Mouse (Mus musculus): ENCODE measurements around the gene Txnrd2. TPM values are rescaled to one million over a fixed set of nuclear protein-coding genes. Genes with fewer than 3 reads are reported as not detected.
A peak's percentile ranks its signal among the peaks of the same experiment; 100 is the strongest.

Gene Txnrd2
- polyA plus RNA-seq, 1 experiment: 21.3 TPM

- no peaks in the 10 kb centered on the region for H3K27me3 ChIP-seq (ENCODE audit: control insufficient read depth, insufficient read depth, insufficient read length)
Observed at GRCm38 (mm10) chr16:18458661-18459060, 32.5 kb downstream of the Txnrd2 start.

GRCm38 (mm10) chr16:18459335-18459954 lies 33.3 kb downstream of the Txnrd2 start:
- Histone ChIP-seq H3K27me3 (ENCODE audit: control insufficient read depth, insufficient read depth, insufficient read length) (no peaks in the 10 kb centered on the region), H3K4me2 (ENCODE audit: low read depth) (peak overlapping the region; percentile 92), H3K4me3 (no peak overlapping the region), H3K36me3 (ENCODE audit: control insufficient read depth, insufficient read depth) (no peaks in the 10 kb centered on the region), H3K79me2 (ENCODE audit: control insufficient read depth, insufficient read depth) (no peaks in the 10 kb centered on the region), H3ac (ENCODE audit: control insufficient read depth, insufficient read length) (no peak overlapping the region)
- no peak for TF ChIP-seq POLR2A (IDR thresholded peaks at IDR 0.05; ENCODE audit: insufficient read length, low read depth)
- TF ChIP-seq MYOD1 (IDR thresholded peaks at IDR 0.05; ENCODE audit: control insufficient read depth in 1 of 3, insufficient read length in 2 of 3, low read depth in 2 of 3): peak in 1 of 3 experiments; percentile 24

More at GRCm38 (mm10) chr16:18458661-18459060, 32.5 kb downstream of the Txnrd2 start:
- no peak overlapping the region for H3ac ChIP-seq (ENCODE audit: control insufficient read depth, insufficient read length)
- TF ChIP-seq SRF (IDR thresholded peaks at IDR 0.05; ENCODE audit: control insufficient read depth, insufficient read length, low read depth) (no peak), USF1 (IDR thresholded peaks at IDR 0.05; ENCODE audit: low read depth) (no peak), TCF12 (IDR thresholded peaks at IDR 0.05; ENCODE audit: insufficient read depth, poor library complexity, severe bottlenecking) (no peak), MAX (IDR thresholded peaks at IDR 0.05; ENCODE audit: low read depth) (no peak), POLR2AphosphoS2 (IDR thresholded peaks at IDR 0.05; ENCODE audit: insufficient read length, low read depth) (no peak), E2F4 (IDR thresholded peaks at IDR 0.05; ENCODE audit: insufficient read depth) (no peak), REST (IDR thresholded peaks at IDR 0.05; ENCODE audit: insufficient read depth, insufficient read length) (no peak), CEBPB (IDR thresholded peaks at IDR 0.05; ENCODE audit: insufficient read depth, poor library complexity, severe bottlenecking) (no peak), POLR2A (IDR thresholded peaks at IDR 0.05; ENCODE audit: insufficient read length, low read depth) (no peak), MYOG (IDR thresholded peaks at IDR 0.05; ENCODE audit: control insufficient read depth in 1 of 3, insufficient read depth in 1 of 3, insufficient read length in 2 of 3, low read depth in 2 of 3) (no peak), MYOD1 (IDR thresholded peaks at IDR 0.05; ENCODE audit: control insufficient read depth in 1 of 3, insufficient read length in 2 of 3, low read depth in 2 of 3) (no peak), TCF3 (IDR thresholded peaks at IDR 0.05; ENCODE audit: insufficient read length, low read depth) (no peak)
- no peaks in the 10 kb centered on the region for H3K79me2 ChIP-seq (ENCODE audit: control insufficient read depth, insufficient read depth)
- H3K4me2 ChIP-seq (ENCODE audit: low read depth): peak overlapping the region; percentile 92
- H3K4me3 ChIP-seq: no peak overlapping the region
- H3K36me3 ChIP-seq (ENCODE audit: control insufficient read depth, insufficient read depth): no peaks in the 10 kb centered on the region

GRCm38 (mm10) chr16:18459955-18460370 lies 33.8 kb downstream of the Txnrd2 start:
- peak overlapping the region; percentile 92 for H3K4me2 ChIP-seq (ENCODE audit: low read depth)
- H3K27me3 ChIP-seq (ENCODE audit: control insufficient read depth, insufficient read depth, insufficient read length): no peaks in the 10 kb centered on the region
- H3K36me3 ChIP-seq (ENCODE audit: control insufficient read depth, insufficient read depth): no peaks in the 10 kb centered on the region
- TF ChIP-seq MYOG (IDR thresholded peaks at IDR 0.05; ENCODE audit: control insufficient read depth in 1 of 3, insufficient read depth in 1 of 3, insufficient read length in 2 of 3, low read depth in 2 of 3) (peak in 1 of 3 experiments; percentile 22), POLR2AphosphoS2 (IDR thresholded peaks at IDR 0.05; ENCODE audit: insufficient read length, low read depth) (no peak), TCF12 (IDR thresholded peaks at IDR 0.05; ENCODE audit: insufficient read depth, poor library complexity, severe bottlenecking) (peak; percentile 6)
- no peak overlapping the region for H3K4me3 ChIP-seq
- no peaks in the 10 kb centered on the region for H3K79me2 ChIP-seq (ENCODE audit: control insufficient read depth, insufficient read depth)
- no peak overlapping the region for H3ac ChIP-seq (ENCODE audit: control insufficient read depth, insufficient read length)

GRCm38 (mm10) chr16:18460826-18461225 lies 34.6 kb downstream of the Txnrd2 start:
- Histone ChIP-seq H3K4me3 (no peak overlapping the region), H3K4me2 (ENCODE audit: low read depth) (no peak overlapping the region), H3ac (ENCODE audit: control insufficient read depth, insufficient read length) (no peak overlapping the region), H3K36me3 (ENCODE audit: control insufficient read depth, insufficient read depth) (no peaks in the 10 kb centered on the region), H3K27me3 (ENCODE audit: control insufficient read depth, insufficient read depth, insufficient read length) (no peaks in the 10 kb centered on the region), H3K79me2 (ENCODE audit: control insufficient read depth, insufficient read depth) (no peaks in the 10 kb centered on the region)
- TF ChIP-seq MYOG (IDR thresholded peaks at IDR 0.05; ENCODE audit: control insufficient read depth in 1 of 3, insufficient read depth in 1 of 3, insufficient read length in 2 of 3, low read depth in 2 of 3) (no peak), MYOD1 (IDR thresholded peaks at IDR 0.05; ENCODE audit: control insufficient read depth in 1 of 3, insufficient read length in 2 of 3, low read depth in 2 of 3) (no peak), MAX (IDR thresholded peaks at IDR 0.05; ENCODE audit: low read depth) (no peak), TCF3 (IDR thresholded peaks at IDR 0.05; ENCODE audit: insufficient read length, low read depth) (no peak), TCF12 (IDR thresholded peaks at IDR 0.05; ENCODE audit: insufficient read depth, poor library complexity, severe bottlenecking) (no peak), CEBPB (IDR thresholded peaks at IDR 0.05; ENCODE audit: insufficient read depth, poor library complexity, severe bottlenecking) (no peak), POLR2AphosphoS2 (IDR thresholded peaks at IDR 0.05; ENCODE audit: insufficient read length, low read depth) (no peak), SRF (IDR thresholded peaks at IDR 0.05; ENCODE audit: control insufficient read depth, insufficient read length, low read depth) (no peak), REST (IDR thresholded peaks at IDR 0.05; ENCODE audit: insufficient read depth, insufficient read length) (no peak), USF1 (IDR thresholded peaks at IDR 0.05; ENCODE audit: low read depth) (no peak), E2F4 (IDR thresholded peaks at IDR 0.05; ENCODE audit: insufficient read depth) (no peak), POLR2A (IDR thresholded peaks at IDR 0.05; ENCODE audit: insufficient read length, low read depth) (no peak)

- H3K79me2 ChIP-seq (ENCODE audit: control insufficient read depth, insufficient read depth): no peaks in the 10 kb centered on the region
- no peaks in the 10 kb centered on the region for H3K36me3 ChIP-seq (ENCODE audit: control insufficient read depth, insufficient read depth)
- no peak overlapping the region for H3K4me2 ChIP-seq (ENCODE audit: low read depth)
- H3ac ChIP-seq (ENCODE audit: control insufficient read depth, insufficient read length): no peak overlapping the region
- H3K4me3 ChIP-seq: no peak overlapping the region
- H3K27me3 ChIP-seq (ENCODE audit: control insufficient read depth, insufficient read depth, insufficient read length): no peaks in the 10 kb centered on the region
- TF ChIP-seq TCF3 (IDR thresholded peaks at IDR 0.05; ENCODE audit: insufficient read length, low read depth) (no peak), POLR2AphosphoS2 (IDR thresholded peaks at IDR 0.05; ENCODE audit: insufficient read length, low read depth) (no peak), REST (IDR thresholded peaks at IDR 0.05; ENCODE audit: insufficient read depth, insufficient read length) (no peak), MAX (IDR thresholded peaks at IDR 0.05; ENCODE audit: low read depth) (no peak), TCF12 (IDR thresholded peaks at IDR 0.05; ENCODE audit: insufficient read depth, poor library complexity, severe bottlenecking) (no peak), E2F4 (IDR thresholded peaks at IDR 0.05; ENCODE audit: insufficient read depth) (no peak), CEBPB (IDR thresholded peaks at IDR 0.05; ENCODE audit: insufficient read depth, poor library complexity, severe bottlenecking) (no peak), SRF (IDR thresholded peaks at IDR 0.05; ENCODE audit: control insufficient read depth, insufficient read length, low read depth) (no peak), MYOG (IDR thresholded peaks at IDR 0.05; ENCODE audit: control insufficient read depth in 1 of 3, insufficient read depth in 1 of 3, insufficient read length in 2 of 3, low read depth in 2 of 3) (no peak), MYOD1 (IDR thresholded peaks at IDR 0.05; ENCODE audit: control insufficient read depth in 1 of 3, insufficient read length in 2 of 3, low read depth in 2 of 3) (no peak), USF1 (IDR thresholded peaks at IDR 0.05; ENCODE audit: low read depth) (no peak), POLR2A (IDR thresholded peaks at IDR 0.05; ENCODE audit: insufficient read length, low read depth) (no peak)
Observed at GRCm38 (mm10) chr16:18462031-18462430, 35.8 kb downstream of the Txnrd2 start.

Measured in myocyte (in vitro differentiated cells).